ENCODE assay signal across 29 mouse cellular contexts in the genomic region with DNA sequence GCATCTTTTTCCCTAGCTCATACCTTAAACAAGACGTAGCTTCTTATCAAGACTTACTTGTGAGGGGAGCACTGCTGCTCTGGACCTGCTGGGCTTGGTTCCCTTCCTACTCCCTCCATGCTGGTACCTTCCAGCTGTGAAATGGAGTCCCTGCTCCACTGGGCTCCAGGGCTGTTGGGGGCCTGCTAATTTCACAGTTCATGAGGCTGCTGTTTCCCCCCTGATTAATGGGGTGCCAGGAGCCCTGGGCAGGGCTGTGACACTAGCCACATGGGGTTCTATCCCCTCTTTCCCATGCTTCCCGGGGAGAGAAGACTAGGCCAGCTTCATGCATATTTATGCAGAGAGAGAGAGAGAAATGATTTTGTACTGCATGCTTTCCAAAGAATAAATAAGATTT.
DNase-seq lines count a peak whose midpoint lies in the region; ATAC-seq and TF ChIP-seq lines count a peak whose summit lies in the region.
"Had no signal": no experiment of that assay in that cellular context is flagged by ENCODE, and none has a peak within 500 bp of the region (broad histone marks: within the 10 kb centered on the region; RNA-seq: fewer than 3 reads in every experiment).

No protein-coding gene starts in this region.

- peak; percentile 38 for ATAC-seq in midbrain, embryonic 13.5 days
- ATAC-seq in midbrain, embryonic 11.5 days (ENCODE audit: low FRiP score), result no peak
- peak; percentile 68 for ATAC-seq in hindbrain, embryonic 12.5 days (ENCODE audit: low FRiP score)
- 0 out of 2 replicates have a peak, but pooled peaks have one; percentile 41 for ATAC-seq in hindbrain, postnatal 0 days
- peak; percentile 77; the same call in 1 of the 2 replicates for ATAC-seq in neural tube, embryonic 14.5 days (ENCODE audit: low read depth)
- no peak for ATAC-seq in activated CD4-positive, CD25-positive, alpha-beta regulatory T cell, adult 4 months
- ATAC-seq: CD4-positive, CD25-positive, alpha-beta regulatory T cell, adult 4 months; forebrain, postnatal 0 days; intestine, embryonic 15.5 days had no signal

- WGBS in midbrain, embryonic 13.5 days, result 34% methylated on average over 2 of the region's 2 CpGs
- WGBS in midbrain, embryonic 11.5 days, result 74% methylated on average over 2 of the region's 2 CpGs
- WGBS in hindbrain, embryonic 12.5 days, result 41% methylated on average over 2 of the region's 2 CpGs
- WGBS in hindbrain, postnatal 0 days, result 31% methylated on average over 2 of the region's 2 CpGs
- 25% methylated on average over 2 of the region's 2 CpGs for WGBS in neural tube, embryonic 14.5 days

- no peak for TF ChIP-seq CTCF in hindbrain, postnatal 0 days (IDR thresholded peaks at IDR 0.05; ENCODE audit: low read depth)

- DNase-seq in midbrain, embryonic 11.5 days (ENCODE audit: low spot score, missing footprints), result no peak
- no peak for DNase-seq in hindbrain, postnatal 0 days (ENCODE audit: low spot score)
- DNase-seq in layer of hippocampus, adult 18-20 months (ENCODE audit: low spot score in 2 of 2), result no peak
- no peak for DNase-seq in adipocyte (ENCODE audit: low spot score)
- DNase-seq: adrenal gland, adult 2 months; adrenal gland, postnatal 36 days; cerebellum, adult 2 months; cerebellum, postnatal 14 days; forebrain, postnatal 0 days; heart, postnatal 10 days; kidney, adult 2 months; kidney, postnatal 4 days; layer of hippocampus, postnatal 36 days; left cerebral cortex, postnatal 4 days; liver, embryonic 13.5 days; lung, adult 2 months; lung, postnatal 14 days; right cerebral cortex, postnatal 25 days; thymus, postnatal 14 days had no signal

- no peaks in the 10 kb centered on the region for H3K36me3 ChIP-seq in midbrain, embryonic 13.5 days
- H3K36me3 ChIP-seq in midbrain, embryonic 11.5 days (ENCODE audit: control insufficient read depth, insufficient read depth, low read length), result no peaks in the 10 kb centered on the region
- H3K36me3 ChIP-seq in hindbrain, embryonic 12.5 days, result no peaks in the 10 kb centered on the region
- no peaks in the 10 kb centered on the region for H3K36me3 ChIP-seq in hindbrain, postnatal 0 days (ENCODE audit: insufficient read depth, low read length)
- H3K36me3 ChIP-seq in neural tube, embryonic 14.5 days (ENCODE audit: control insufficient read depth, insufficient read depth, low read length), result no peaks in the 10 kb centered on the region
- H3K36me3 ChIP-seq: embryonic facial prominence, embryonic 15.5 days; forebrain, embryonic 12.5 days; heart, embryonic 13.5 days; intestine, embryonic 15.5 days; liver, embryonic 13.5 days had no signal

- peak overlapping the region; percentile 62 for H3K27ac ChIP-seq in midbrain, embryonic 13.5 days
- H3K27ac ChIP-seq in midbrain, embryonic 11.5 days (ENCODE audit: low read depth, low read length), result no peak overlapping the region
- peak overlapping the region; percentile 14; the same call in 1 of the 2 replicates for H3K27ac ChIP-seq in hindbrain, embryonic 12.5 days
- H3K27ac ChIP-seq in hindbrain, postnatal 0 days, result no peak overlapping the region
- no peak overlapping the region for H3K27ac ChIP-seq in neural tube, embryonic 14.5 days (ENCODE audit: low read depth, low read length)
- H3K27ac ChIP-seq: embryonic facial prominence, embryonic 15.5 days; forebrain, embryonic 12.5 days; heart, embryonic 13.5 days; intestine, embryonic 15.5 days; kidney, postnatal 0 days; liver, embryonic 13.5 days had no signal

- no peak overlapping the region for H3K9ac ChIP-seq in midbrain, embryonic 13.5 days (replicated peaks)
- no peak overlapping the region for H3K9ac ChIP-seq in midbrain, embryonic 11.5 days (ENCODE audit: low read length)
- H3K9ac ChIP-seq in hindbrain, embryonic 12.5 days, result no peak overlapping the region
- H3K9ac ChIP-seq in hindbrain, postnatal 0 days (replicated peaks; ENCODE audit: low read length), result no peak overlapping the region
- no peak overlapping the region for H3K9ac ChIP-seq in neural tube, embryonic 14.5 days (replicated peaks; ENCODE audit: low read depth, low read length)
- H3K9ac ChIP-seq: embryonic facial prominence, embryonic 15.5 days; forebrain, embryonic 12.5 days; forebrain, postnatal 0 days; heart, embryonic 13.5 days; intestine, embryonic 15.5 days; liver, embryonic 13.5 days had no signal

- no peaks in the 10 kb centered on the region for H3K9me3 ChIP-seq in midbrain, embryonic 13.5 days
- H3K9me3 ChIP-seq in midbrain, embryonic 11.5 days (ENCODE audit: control insufficient read depth, low read length), result no peaks in the 10 kb centered on the region
- no peaks in the 10 kb centered on the region for H3K9me3 ChIP-seq in hindbrain, embryonic 12.5 days (replicated peaks)
- no peaks in the 10 kb centered on the region for H3K9me3 ChIP-seq in hindbrain, postnatal 0 days (ENCODE audit: low read length)
- no peaks in the 10 kb centered on the region for H3K9me3 ChIP-seq in neural tube, embryonic 14.5 days (ENCODE audit: control insufficient read depth, low read length)
- H3K9me3 ChIP-seq: embryonic facial prominence, embryonic 15.5 days; forebrain, embryonic 12.5 days; heart, embryonic 13.5 days; intestine, embryonic 15.5 days; liver, embryonic 13.5 days had no signal

- H3K4me2 ChIP-seq in midbrain, embryonic 13.5 days (replicated peaks), result no peak overlapping the region
- H3K4me2 ChIP-seq in midbrain, embryonic 11.5 days, result no peak overlapping the region
- H3K4me2 ChIP-seq in hindbrain, embryonic 12.5 days (replicated peaks), result no peak overlapping the region
- no peak overlapping the region for H3K4me2 ChIP-seq in hindbrain, postnatal 0 days (ENCODE audit: low read depth, low read length)
- no peak overlapping the region for H3K4me2 ChIP-seq in neural tube, embryonic 14.5 days (ENCODE audit: low read depth, low read length)
- H3K4me2 ChIP-seq: embryonic facial prominence, embryonic 15.5 days; forebrain, embryonic 12.5 days; heart, embryonic 13.5 days; intestine, embryonic 15.5 days; liver, embryonic 13.5 days had no signal

- H3K4me1 ChIP-seq in midbrain, embryonic 13.5 days (replicated peaks), result peaks cover 13% of the 10 kb centered on the region
- no peaks in the 10 kb centered on the region for H3K4me1 ChIP-seq in midbrain, embryonic 11.5 days (ENCODE audit: control insufficient read depth, insufficient read depth, low read length)
- H3K4me1 ChIP-seq in hindbrain, embryonic 12.5 days, result peaks cover 14% of the 10 kb centered on the region
- no peaks in the 10 kb centered on the region for H3K4me1 ChIP-seq in hindbrain, postnatal 0 days (ENCODE audit: insufficient read depth, low read length)
- 0 out of 2 replicates have a peak, but pooled peaks cover 4% of the 10 kb centered on the region for H3K4me1 ChIP-seq in neural tube, embryonic 14.5 days (ENCODE audit: control insufficient read depth, insufficient read depth, low read length)
- H3K4me1 ChIP-seq: embryonic facial prominence, embryonic 15.5 days; intestine, embryonic 15.5 days; liver, embryonic 13.5 days had no signal

- H3K27me3 ChIP-seq in midbrain, embryonic 13.5 days, result no peaks in the 10 kb centered on the region
- no peaks in the 10 kb centered on the region for H3K27me3 ChIP-seq in midbrain, embryonic 11.5 days (ENCODE audit: control insufficient read depth, insufficient read depth, low read length)
- H3K27me3 ChIP-seq in hindbrain, embryonic 12.5 days, result no peaks in the 10 kb centered on the region
- no peaks in the 10 kb centered on the region for H3K27me3 ChIP-seq in hindbrain, postnatal 0 days (ENCODE audit: insufficient read depth, low read length)
- no peaks in the 10 kb centered on the region for H3K27me3 ChIP-seq in neural tube, embryonic 14.5 days (ENCODE audit: control insufficient read depth, insufficient read depth, low read length)
- H3K27me3 ChIP-seq: embryonic facial prominence, embryonic 15.5 days; forebrain, embryonic 12.5 days; intestine, embryonic 15.5 days; liver, embryonic 13.5 days had no signal

- H3K4me3 ChIP-seq in midbrain, embryonic 13.5 days (replicated peaks), result no peak overlapping the region
- H3K4me3 ChIP-seq in midbrain, embryonic 11.5 days (ENCODE audit: low read depth, low read length), result no peak overlapping the region
- no peak overlapping the region for H3K4me3 ChIP-seq in hindbrain, embryonic 12.5 days
- no peak overlapping the region for H3K4me3 ChIP-seq in hindbrain, postnatal 0 days (ENCODE audit: low read length)
- no peak overlapping the region for H3K4me3 ChIP-seq in neural tube, embryonic 14.5 days (ENCODE audit: low read depth, low read length)
- H3K4me3 ChIP-seq: embryonic facial prominence, embryonic 15.5 days; forebrain, embryonic 12.5 days; heart, embryonic 13.5 days; intestine, embryonic 15.5 days; liver, embryonic 13.5 days had no signal

Comparison
In these comparisons a context has a peak if more than half of its experiments do, and no peak if none do; other contexts are left out.
1. ATAC-seq: peak in midbrain, embryonic 13.5 days (single experiment), hindbrain, embryonic 12.5 days (single experiment), hindbrain, postnatal 0 days (single experiment) and neural tube, embryonic 14.5 days (single experiment); none in midbrain, embryonic 11.5 days (single experiment) and activated CD4-positive, CD25-positive, alpha-beta regulatory T cell, adult 4 months (single experiment).
2. H3K27ac ChIP-seq: peak in midbrain, embryonic 13.5 days (single experiment) and hindbrain, embryonic 12.5 days (single experiment); none in midbrain, embryonic 11.5 days (single experiment), hindbrain, postnatal 0 days (single experiment) and neural tube, embryonic 14.5 days (single experiment).